Mouse (Mus musculus): ENCODE results near the gene Rhbdd2.

DNA sequence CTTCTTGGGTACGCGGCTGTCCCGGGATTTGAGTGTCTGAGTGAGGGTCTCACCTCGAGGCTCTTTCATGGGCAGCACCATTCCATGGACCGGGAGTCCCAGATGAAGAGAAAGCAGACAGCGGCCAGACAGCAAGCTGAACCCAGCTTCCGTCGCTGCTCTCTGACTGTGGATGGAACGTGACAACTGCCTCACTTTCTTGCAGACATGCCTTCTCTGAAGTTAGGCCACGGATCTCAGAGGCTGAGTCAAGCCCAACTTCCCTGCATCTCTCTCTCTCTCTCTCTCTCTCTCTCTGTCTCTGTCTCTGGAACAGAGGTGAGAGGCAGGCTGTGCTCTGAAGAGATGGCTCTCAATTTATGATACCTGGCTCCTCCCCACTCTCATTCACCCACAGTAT is 3.5 kb upstream of the Rhbdd2 start:
- TF ChIP-seq CTCF (IDR thresholded peaks at IDR 0.05) (no peak), EP300 (IDR thresholded peaks at IDR 0.05; ENCODE audit: insufficient read depth, low read depth, low read length) (no peak)
